Mouse (Mus musculus): ENCODE data around the gene Dgkq. TPM values are rescaled to one million over a fixed set of nuclear protein-coding genes. Genes with fewer than 3 reads are reported as not detected.

Gene Dgkq
- total RNA-seq (2022): 10 to 100 TPM; 15.3 to 39.9 (median 31.0) TPM

DNA sequence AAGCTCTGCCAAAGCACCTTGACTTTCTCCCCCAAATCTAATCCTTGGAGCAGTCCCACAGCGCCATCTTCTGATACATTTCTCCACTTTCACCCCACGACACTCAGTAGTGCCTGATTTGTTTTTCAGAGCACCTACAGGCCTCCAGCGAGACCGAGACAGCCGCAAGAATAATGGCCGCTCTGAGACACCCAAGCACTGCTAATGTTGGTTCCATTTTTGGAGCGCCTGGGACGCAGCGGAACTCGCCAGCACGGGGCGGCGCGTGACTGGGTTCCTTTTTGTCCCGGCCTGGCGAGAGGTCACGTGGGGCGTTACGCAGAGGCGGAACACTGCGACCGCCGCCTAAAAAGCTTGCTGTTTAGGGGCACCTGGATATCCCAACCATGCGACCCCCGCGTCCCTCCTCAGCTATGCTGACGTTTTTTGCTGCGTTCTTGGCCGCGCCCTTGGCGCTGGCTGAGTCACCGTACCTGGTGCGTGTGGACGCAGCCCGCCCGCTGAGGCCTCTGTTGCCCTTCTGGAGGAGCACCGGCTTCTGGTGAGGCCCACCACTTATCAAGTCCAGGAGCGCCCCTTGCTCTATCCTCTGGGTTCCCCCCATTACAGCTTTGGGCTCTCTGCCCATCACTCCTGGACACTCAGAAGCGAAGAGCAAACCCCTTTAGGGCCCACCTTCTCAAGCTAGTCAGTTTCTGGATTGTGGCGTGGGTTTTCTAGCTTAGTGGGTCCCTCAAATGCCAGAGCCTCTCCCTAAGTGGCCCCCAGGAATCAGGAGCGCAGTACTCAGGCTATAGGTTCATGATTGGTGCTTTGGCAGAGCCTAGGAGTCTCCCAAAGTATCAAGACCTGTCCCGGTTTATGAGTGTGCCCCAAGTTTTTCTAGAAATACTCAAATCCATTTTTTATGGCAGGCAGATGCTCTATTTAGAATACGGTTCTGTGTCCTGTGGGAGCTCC lies at the start of gene Dgkq:
Gene Dgkq, minus strand, starts transcription at position 696 of the 960 bp plus-strand sequence.
- DNase-seq: peak; percentile 89

DNA sequence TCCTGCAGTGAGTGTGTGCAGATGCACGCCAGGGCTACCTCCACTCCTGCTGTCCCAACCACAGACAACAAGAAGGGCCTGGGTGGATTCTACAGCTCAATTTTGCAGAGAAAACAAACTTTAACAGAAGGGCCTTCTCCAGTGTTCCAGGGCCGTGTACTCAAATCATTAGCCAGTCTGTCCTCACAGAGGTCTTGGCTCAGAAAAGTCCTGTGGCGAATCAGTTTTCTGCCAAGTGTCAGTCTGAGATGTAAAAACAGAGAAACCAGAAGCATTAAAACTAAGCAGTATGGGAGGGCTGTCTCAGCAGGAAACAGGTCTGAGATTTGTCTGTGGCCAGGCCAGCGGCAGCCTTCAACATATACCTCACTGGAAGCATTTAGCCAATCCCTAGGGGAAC lies 48.6 kb upstream of the Dgkq start:
- no peak for DNase-seq

DNA sequence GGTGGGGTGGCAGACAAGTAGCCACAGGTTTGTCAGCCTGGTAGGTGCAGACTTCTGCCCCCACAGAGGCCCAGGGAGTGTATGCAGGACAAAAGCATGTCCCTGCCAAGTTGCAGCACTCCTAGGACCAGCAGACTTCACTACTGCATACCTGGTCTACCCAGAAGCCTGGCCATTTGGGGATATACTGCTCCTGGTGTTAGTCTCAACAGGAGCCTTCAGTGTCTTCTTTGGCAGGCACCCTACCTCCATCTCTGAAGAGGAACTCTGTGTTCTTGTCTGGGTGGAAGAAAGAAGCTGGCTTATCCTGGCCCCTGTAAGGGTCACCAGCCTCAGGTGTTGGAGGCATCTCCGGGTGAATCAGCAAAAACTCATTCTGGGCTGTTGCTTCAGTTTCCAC lies 46.5 kb upstream of the Dgkq start:
- no peak for DNase-seq

DNA sequence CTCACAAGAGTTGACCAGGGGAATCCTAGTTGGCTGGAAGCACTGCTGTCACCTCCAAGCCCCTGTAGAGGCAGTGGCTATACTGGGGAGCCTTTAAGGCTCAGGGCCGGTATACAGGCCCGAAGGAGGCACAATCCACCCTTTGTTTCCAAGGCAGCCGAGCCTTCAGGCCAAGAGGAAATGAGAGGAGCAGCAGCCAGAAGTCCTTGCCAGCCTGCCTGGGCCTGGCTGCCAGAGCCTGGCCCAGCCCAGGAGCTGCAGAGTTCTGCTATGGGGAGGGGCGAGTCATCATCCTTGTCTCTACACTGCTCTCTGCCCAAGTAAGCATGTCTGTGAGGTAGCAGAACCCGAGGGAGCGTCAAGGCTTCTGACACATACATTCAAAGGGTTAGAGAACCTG lies 44.7 kb upstream of the Dgkq start:
- DNase-seq: no peak

DNA sequence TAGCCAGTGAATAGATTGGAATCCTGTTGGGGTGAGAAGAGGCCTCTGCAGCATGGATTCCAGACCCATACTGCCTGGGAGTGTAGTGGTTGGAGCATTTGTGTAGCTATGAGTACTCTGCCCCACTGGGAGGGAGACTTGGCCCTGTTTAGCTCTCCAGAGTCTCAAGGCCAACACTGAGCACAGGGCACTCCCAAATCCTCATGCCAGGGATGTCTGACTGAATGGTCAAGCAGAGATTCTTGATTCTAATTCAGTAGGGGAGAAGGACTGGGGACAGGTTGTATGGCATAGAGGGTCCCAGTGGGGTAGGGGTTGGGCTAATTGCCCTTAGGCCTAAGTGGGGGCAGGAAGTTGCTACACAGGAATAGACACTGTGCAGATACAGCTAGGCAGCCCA lies 44.2 kb upstream of the Dgkq start:
- no peak for DNase-seq

DNA sequence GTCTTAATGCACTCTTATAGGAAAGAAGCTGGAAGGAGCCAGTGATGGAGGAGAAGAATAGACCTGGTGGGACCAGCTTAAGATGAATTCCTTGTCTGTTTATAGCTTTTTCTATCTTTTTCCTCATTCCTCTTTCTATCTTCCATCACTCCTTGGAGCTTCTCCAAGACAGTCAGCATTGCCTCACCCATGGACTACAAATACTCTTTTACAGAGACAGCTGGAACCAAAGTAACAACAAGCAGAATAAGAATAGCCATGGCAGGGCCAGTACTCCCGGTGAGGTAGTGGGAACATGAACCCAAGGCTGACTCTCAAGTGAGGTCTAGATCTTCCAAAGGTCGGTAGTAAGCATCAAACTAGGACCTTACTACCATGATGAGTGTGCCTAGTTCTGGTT lies 43.6 kb upstream of the Dgkq start:
- DNase-seq: no peak

DNA sequence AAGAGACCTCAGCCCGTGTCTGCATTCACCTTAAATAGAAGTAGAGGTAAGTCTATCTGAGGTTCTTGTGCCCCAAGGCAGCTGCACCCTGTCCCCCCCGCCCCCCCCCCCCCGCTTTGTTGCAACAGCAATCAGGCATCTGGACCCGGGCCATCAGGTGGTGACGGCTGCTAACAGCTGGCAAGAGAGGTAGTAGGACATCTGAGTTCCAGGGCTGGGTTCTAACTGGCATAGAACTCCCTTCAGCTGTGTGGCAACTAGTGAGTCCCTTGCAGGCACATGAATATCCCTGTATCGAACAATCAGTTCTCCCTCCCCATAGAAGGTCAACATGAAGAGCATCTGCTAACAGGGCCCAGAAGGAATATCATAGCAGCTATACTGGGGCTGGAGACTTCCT lies 42.5 kb upstream of the Dgkq start:
- DNase-seq: no peak

DNA sequence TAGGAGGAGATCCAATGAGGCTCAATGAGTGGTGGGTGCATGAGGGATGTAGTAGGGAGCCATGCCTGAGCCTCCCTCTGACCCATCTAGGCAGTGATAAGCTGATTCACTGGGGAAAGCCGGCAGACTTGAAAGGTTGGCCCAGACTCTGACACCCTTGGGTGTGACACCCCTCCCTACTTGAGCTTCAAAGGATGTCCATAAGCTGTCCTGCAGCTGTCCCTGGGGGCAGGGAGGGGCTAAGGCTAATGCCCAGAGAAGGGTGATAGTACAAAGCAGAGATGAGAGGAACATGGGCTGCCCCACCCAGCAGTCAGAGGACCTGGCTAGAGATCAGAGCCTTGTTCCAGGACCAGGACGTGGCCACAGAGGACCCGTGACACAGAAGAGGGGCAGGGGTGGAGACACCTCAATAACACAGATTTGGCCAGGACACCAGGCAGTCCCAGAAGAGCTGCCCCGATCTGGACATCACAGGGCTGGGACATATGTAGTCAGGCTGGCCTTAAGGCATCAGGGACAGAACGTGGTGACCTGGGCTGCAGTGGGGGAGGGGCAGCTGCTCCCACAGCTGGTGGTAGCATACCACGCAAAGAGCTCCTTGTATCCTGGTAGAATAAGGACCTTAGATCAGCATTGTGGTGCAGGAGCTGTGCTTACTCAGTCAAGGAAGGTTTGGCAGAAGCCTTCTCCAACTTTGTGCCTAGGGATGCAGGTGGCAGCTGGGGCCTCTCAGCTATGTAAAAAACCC lies 39.7 kb upstream of the Dgkq start:
- no peak for DNase-seq

DNA sequence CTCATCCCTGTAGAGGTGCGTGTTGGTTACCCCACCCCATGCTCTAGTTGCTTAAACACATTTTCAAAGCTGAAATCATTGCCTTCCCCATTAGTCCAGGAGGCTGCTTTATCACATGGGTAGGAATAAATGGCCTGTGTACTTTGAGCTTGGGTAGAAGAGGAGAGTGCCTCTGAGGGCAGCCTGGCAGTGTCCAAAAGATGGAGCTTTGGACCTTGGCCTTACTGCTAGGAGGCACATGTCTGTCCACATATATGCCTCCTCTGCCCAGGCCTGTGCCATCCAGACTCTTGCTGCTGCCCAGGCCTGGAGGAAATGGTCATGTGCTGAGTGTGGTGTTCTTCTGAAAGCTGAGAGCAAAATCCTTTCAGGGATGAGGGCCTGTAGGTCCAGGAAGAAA lies 38.9 kb upstream of the Dgkq start:
- DNase-seq: no peak

DNA sequence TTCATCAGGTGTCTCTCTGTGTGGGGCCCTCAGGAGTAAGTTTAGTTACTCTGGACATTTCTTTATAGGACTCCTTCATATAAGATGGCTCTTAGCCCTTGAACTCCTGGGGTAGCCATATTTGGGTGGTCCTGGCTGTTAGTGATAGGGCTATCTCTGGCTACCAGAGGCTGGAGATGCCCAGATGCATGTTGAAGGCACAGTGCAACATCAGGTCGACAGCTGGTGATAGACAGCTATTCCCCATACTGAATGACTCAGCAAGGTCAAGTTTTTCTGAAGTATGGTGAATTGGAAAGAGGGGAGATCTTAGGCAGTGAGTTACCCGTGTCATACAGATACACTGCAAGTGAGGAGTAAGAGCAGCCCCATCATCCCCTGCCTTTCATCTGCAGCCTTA lies 38.3 kb upstream of the Dgkq start:
- no peak for DNase-seq

DNA sequence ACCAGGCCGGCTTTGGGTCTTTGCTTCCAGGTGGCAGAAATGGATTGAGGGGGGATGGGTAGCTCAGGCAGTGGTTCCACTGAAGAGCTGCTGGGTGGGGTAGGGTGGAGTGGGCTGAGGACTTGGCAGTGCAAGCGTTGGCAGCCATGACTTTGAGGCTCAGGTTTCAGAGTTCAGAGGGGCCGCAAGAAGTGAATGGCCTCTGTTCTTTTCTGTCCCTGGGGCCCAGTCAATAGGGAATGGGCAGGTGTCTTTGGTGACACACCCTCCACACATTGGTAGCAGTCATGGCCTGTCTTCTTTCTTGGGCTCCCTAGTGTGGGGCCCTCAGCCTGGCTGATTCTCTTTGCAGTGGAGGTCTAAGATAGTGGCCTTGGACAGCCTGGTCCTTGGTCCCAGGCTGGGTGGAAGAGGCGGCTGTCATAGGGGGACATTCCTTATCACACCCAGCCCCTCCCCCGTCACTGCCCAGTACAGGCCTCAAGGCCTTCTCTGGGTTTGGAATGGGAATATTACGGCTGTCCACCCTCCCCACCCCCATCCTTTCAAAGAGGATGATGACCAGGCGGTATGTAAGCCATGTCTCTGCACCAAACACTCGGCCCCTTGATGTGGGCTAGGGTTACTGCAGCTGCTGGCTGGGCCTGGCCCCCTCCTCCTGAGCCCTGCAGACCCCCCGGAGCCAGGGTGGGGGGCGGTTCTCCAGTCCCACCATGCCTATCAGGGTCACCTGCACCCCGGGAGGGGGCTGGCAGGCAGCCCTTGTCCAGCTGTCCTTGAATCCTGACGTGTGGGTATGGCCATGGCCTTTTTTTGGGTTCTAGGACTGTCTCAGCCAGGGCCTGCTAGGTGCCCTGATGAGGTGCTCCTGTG lies 34.5 kb upstream of the Dgkq start:
- no peak for DNase-seq

DNA sequence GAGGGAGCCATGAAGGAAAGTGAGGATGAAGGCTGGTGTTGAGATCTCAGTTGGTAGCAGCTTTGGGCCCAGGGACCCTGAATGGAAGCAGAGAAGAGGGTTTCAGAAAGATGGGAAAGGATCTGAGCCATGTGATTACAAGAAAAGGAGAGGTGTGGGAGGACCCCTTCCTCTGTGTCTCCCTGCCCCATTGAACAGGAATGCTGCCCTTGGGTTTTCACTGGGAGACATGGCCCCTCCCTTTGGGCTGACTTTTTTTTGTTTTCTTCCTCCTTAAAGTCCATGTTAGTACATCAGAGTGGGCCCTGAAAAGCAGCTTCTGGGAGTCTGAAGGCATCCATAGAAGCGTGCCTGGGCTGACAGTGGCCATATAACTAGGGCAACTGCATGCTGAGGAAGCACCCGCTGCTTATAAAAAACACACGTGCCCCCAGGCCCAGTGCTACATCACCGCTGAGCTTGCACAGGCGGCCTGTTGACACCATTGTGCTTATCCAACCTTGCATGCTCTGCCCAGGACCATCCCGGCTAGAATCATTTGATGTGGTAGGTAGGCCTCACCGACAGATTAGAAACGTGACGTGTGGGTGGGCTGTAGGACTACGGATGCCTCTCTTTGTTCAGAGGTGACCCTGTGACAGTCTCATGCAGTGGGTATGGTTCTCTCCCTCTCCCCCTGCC lies 32.0 kb upstream of the Dgkq start:
- DNase-seq: no peak

DNA sequence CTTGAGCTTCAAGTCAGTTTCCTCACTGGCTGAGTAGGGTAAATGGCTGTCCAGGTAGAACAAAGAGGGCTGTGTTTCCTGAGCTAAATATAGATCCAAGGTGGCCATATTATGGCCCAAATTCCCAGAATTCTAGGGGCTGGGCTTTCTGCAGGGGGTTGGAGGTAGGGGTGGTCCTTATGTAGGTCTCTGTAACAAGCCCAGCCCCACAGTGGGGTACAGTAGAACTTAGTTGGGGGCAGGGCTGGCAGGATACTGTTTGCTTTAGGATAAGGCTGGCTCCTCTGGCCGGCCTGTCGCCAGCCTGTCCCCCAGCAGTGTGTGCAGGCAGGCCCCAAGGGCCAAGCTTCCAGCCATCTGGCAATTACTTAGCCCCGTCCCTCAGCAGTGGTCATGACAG lies 30.9 kb upstream of the Dgkq start:
- no peak for DNase-seq

DNA sequence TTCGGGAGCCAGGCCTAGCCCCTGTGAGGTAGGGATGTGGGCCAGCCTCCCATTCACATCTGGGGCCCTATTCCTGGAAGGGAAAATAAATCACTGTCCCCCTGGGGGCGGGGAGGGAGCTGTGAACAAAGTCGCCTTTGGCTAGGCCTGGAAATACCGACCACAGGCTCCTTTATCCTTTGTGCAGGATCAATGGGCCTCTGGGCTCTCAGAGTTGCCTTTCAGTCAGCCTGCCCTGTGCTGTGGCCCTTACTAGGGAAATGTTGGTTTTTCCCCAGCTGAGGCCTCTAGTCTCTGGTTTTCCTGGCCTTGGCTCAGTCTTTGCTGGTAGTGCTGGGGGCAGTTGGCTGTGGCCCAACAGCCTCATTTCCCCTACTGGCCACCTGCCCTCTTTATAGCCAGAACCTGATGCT lies 27.9 kb upstream of the Dgkq start:
- DNase-seq: no peak

DNA sequence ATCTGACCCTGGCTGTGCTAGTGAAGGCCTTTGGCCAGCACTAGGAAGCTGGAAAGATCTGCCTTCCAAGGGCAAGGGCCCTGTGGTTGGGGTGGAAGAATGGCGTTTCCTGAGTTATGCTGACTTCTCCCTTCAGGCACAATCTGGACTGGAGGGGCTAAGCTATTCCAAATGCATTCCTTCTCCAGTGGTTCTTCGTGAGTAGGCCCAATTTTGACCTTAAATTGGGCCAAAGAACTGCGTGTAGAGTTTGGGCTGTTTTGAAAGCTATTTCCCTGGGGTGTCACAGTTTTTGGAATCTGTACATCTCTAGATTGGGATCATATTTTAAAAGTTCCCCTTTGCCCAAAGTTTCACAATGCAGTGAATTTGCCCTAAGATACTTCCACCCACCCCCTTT lies 27.1 kb upstream of the Dgkq start:
- DNase-seq: no peak

DNA sequence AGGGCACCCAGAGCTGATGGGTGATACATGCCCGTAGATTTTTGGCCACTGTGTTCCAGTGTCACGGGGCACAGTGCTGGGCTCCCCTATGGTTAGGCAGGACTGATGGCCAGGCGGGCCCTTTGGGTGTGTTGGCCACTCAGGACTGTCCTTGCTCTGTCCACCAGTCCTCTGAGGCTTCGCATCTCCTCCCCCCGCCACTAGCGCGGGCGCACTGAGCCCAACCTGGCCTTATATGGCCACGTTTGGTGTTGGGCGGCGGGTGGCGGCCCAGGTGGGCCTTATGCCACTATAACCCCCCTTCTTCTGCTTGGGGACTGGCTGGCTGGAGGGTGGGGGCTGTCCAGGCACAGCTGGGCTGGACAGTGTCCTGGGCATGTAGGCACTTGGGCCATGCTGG lies 26.4 kb upstream of the Dgkq start:
- no peak for DNase-seq

DNA sequence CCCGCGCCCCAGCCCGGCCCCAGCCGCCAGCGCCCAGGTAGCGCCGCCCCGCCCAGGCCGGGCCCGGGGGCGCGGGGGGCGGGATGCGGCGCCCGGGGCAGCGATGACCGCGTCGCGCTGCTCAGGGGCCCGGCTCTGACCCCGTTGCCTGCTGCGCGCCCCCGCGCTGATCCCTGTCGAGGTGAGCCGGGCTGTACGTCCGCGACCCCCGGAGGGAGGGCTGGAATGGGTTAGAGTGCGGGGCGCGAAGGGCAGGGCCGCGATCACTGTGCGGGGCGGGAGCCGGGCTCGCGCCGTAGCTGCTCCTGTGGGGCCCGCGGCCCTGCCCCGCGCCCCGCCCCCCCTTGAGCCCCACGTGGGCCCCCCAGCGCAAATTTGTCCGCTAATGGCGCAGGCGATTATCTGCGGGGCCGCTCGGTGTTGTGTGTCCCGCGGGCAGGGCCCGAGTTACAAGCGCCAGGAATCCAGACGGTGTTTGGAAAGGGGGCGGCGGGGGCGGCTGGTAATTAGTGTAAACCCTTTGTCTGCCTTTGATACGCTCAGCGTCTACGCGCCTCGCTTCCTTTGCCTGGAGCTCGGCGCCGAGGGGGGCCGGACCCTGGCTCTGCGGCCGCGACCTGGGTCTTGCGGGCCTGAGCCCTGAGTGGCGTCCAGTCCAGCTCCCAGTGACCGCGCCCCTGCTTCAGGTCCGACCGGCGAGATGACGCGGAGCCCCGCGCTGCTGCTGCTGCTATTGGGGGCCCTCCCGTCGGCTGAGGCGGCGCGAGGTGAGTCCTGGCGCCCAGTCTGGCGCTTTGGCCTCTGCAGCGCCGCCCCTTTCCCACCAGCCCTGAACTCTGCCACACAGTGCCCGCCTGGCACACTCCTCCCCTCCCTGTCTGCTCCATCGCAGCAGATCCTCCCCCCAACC lies 25.1 kb upstream of the Dgkq start:
- no peak for DNase-seq

DNA sequence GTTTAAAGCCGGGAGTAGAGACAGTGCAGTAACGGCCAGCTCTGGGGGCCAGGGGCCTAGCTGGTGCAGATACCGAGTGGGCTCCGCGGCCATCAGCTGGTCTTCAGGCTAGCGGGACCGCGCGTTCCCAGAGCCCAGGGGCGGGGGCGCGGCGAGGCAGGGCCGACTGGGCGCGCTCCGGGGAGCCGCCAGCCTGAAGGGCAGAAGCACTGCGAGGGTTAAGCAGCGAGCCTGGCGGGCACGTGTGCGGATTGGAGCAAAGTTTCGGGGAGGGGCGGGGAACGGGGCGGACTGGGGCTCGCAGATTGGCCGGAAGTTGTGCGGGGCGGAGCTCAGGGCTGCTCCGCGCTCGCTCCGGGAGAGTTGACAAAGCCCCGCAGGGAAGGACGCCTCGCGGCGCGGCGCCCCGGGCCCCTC lies 24.4 kb upstream of the Dgkq start:
- DNase-seq: peak; percentile 71

DNA sequence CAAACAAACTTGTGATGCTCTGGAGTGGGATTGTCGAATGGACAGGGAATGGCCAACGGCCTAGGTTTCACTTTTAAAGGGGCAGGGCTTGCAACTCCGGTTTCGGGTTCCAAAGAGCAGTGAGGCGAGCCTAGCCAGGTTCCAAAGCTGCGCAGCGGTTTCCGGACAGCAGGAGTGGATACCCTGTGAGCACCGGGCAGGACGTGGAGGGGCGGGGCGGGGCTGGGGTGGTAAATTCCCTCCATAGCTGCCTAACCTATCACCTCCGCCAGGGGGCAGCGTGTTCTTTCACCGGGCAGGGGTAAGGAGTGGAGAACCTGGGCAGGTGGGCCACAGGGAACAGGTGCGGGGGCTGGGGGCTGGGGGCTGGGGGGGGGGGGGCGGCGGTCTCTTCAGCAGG lies 22.8 kb upstream of the Dgkq start, which contains the start of gene Fgfrl1:
Gene Fgfrl1, plus strand, starts transcription at position 112 of the 400 bp plus-strand sequence.
- no peak for DNase-seq

DNA sequence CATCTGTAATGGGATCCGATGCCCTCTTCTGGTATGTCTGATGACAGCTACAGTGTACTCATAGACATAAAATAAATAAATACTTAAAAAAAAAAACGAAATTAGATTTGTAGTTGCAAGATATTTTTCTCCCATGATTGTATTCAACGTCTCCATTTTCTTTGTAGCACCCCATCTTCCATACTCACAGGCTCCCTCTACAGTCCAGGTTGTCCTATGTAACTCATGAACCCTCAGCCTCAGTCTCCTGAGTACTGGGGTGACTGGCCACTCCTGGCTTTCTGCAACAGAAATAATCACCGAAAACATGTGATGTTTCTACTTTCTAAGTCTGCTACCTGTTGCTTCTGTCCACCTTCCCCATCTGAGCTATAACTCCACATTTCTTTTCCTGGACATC lies 21.7 kb upstream of the Dgkq start:
- no peak for DNase-seq

DNA sequence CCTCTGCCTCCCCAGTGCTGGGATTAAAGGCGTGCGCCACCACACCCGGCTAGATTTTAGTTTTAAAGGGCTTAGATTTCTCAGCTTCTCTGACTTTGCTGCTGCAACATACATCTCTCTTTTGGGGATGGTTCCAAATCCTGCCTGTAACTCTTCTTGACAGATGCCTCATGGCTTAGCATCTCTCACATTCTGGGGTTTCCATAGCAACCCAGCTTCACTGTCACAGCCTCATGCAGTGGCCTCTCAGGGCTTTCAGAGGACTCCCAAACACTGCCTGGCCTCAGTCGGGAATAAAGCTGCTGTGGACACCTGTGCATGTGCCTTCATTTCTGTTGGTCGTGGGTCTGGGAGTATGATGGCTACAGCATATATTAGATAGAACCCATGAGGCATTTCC lies 19.6 kb upstream of the Dgkq start:
- no peak for DNase-seq
